Mouse (Mus musculus) large intestine, adult 2 months (tissue): ENCODE results near the gene Abca12. TPM values are rescaled to one million over a fixed set of nuclear protein-coding genes. Genes with fewer than 3 reads are reported as not detected.
A peak's percentile ranks its signal among the peaks of the same experiment; 100 is the strongest.

Experiments
- DNase-seq: peaks from one replicate; pipeline ENCODE4 v3.0.0-alpha.2; 2012; ENCODE audit warnings: low read depth, low spot score
- WGBS: fragments of 180-500 bp; shearing (Covaris S2); methylation state at CpG from one replicate; pipeline ENCODE4 v1.1.7; 2018; 5-methylcytosine and 5-hydroxymethylcytosine counted together
- polyA plus RNA-seq: library from polyadenylated mRNA; depleted of rRNA; stranded (reverse); fragments of >200 nt; gene quantifications from 2 replicates; pipeline ENCODE4 v1.2.3, GENCODE M21; 2012

The Abca12 gene
- polyA plus RNA-seq, 1 experiment: 0.07 TPM

GRCm38 (mm10) chr1:71341370-71342260, 73.1 kb downstream of the Abca12 start:
- 73% methylated on average over 7 of the region's 7 CpGs for WGBS
- DNase-seq: no peak

- DNase-seq: no peak
- WGBS: 60% methylated on average over 4 of the region's 4 CpGs
Observed at GRCm38 (mm10) chr1:71338548-71339340, 76.0 kb downstream of the Abca12 start.

GRCm38 (mm10) chr1:71330349-71330748, 84.4 kb downstream of the Abca12 start:
- DNase-seq: no peak
- 85% methylated on average over 3 of the region's 3 CpGs for WGBS

- DNase-seq: no peak
- 87% methylated on average over 4 of the region's 4 CpGs for WGBS
Observed at GRCm38 (mm10) chr1:71312171-71312570, 102.5 kb downstream of the Abca12 start.

- WGBS: 65% methylated on average over 6 of the region's 6 CpGs
- no peak for DNase-seq
Observed at GRCm38 (mm10) chr1:71310614-71311013, 104.1 kb downstream of the Abca12 start.

GRCm38 (mm10) chr1:71307362-71307761, 107.3 kb downstream of the Abca12 start:
- 62% methylated on average over 2 of the region's 2 CpGs for WGBS
- no peak for DNase-seq

GRCm38 (mm10) chr1:71306196-71306595, 108.5 kb downstream of the Abca12 start:
- WGBS: 50% methylated on average over 3 of the region's 3 CpGs

GRCm38 (mm10) chr1:71304588-71304987, 110.1 kb downstream of the Abca12 start:
- no peak for DNase-seq
- WGBS: 96% methylated on average over 2 of the region's 2 CpGs

More at GRCm38 (mm10) chr1:71306196-71306595, 108.5 kb downstream of the Abca12 start:
- DNase-seq: no peak

- DNase-seq: no peak
- 82% methylated on average over 2 of the region's 2 CpGs for WGBS
Observed at GRCm38 (mm10) chr1:71297021-71297420, 117.7 kb downstream of the Abca12 start.

GRCm38 (mm10) chr1:71296585-71296984, 118.1 kb downstream of the Abca12 start:
- DNase-seq: no peak
- 83% methylated on average over 2 of the region's 2 CpGs for WGBS

- DNase-seq: no peak
- WGBS: 88% methylated on average over 3 of the region's 3 CpGs
Observed at GRCm38 (mm10) chr1:71291917-71292316, 122.8 kb downstream of the Abca12 start.

- WGBS: 14% methylated on average over 5 of the region's 5 CpGs
- DNase-seq: peak; percentile 24
Observed at GRCm38 (mm10) chr1:71289511-71289910, 125.2 kb downstream of the Abca12 start.

- WGBS: 34% methylated on average over 5 of the region's 5 CpGs
Observed at GRCm38 (mm10) chr1:71276940-71277339, 137.8 kb downstream of the Abca12 start.

GRCm38 (mm10) chr1:71272550-71272949, 142.2 kb downstream of the Abca12 start:
- no peak for DNase-seq
- 72% methylated on average over 7 of the region's 7 CpGs for WGBS

More at GRCm38 (mm10) chr1:71276940-71277339, 137.8 kb downstream of the Abca12 start:
- no peak for DNase-seq

GRCm38 (mm10) chr1:71272077-71272476, 142.6 kb downstream of the Abca12 start:
- 76% methylated on average over 8 of the region's 8 CpGs for WGBS
- DNase-seq: no peak

- no peak for DNase-seq
- WGBS: 88% methylated on average over 3 of the region's 3 CpGs
Observed at GRCm38 (mm10) chr1:71270083-71270482, 144.6 kb downstream of the Abca12 start.

- no peak for DNase-seq
- 91% methylated on average over 8 of the region's 8 CpGs for WGBS
Observed at GRCm38 (mm10) chr1:71266630-71267029, 148.1 kb downstream of the Abca12 start.

GRCm38 (mm10) chr1:71263532-71263931, 151.2 kb downstream of the Abca12 start:
- 94% methylated on average over 7 of the region's 7 CpGs for WGBS
- DNase-seq: no peak

GRCm38 (mm10) chr1:71244647-71245046, 170.1 kb downstream of the Abca12 start:
- WGBS: 67% methylated on average over 3 of the region's 3 CpGs
- DNase-seq: no peak

- no peak for DNase-seq
- WGBS: 80% methylated on average over 1 of the region's 1 CpGs
Observed at GRCm38 (mm10) chr1:71241396-71241795, 173.3 kb downstream of the Abca12 start.
